Mouse (Mus musculus) erythroid progenitor cell, adult 5-6 weeks (primary cell): ENCODE data around the gene 2410015M20Rik. TPM values are rescaled to one million over a fixed set of nuclear protein-coding genes. Genes with fewer than 3 reads are reported as not detected.
"Not testable (repeated sequence)": the region's sequence is repeated elsewhere in the genome, so short reads cannot be mapped to it uniquely, and the experiment has no call there.

ENCODE experiments used
- ATAC-seq: replicated peaks from 2 replicates; pipeline ENCODE4 v1.8.0; 2016; ENCODE audit warnings: moderate number of reproducible peaks, mild to moderate bottlenecking, moderate TSS enrichment, inconsistent platforms; ENCODE audit not compliant: poor library complexity, low FRiP score, severe bottlenecking
- total RNA-seq, 2 experiments: library from RNA; stranded (forward) in 1 of 2; stranded (reverse) in 1 of 2; fragments of 150-400 nt in 1 of 2; fragments of 186-747, 209-891 nt in 1 of 2; gene quantifications; 2 replicates each; pipeline versions ENCODE4 v1.2.3 to v1.2.4; 2015 to 2017; ENCODE audit warnings: low replicate concordance in 2 of 2

2410015M20Rik gene
- total RNA-seq, 2 experiments from 2014 or later = 20.7 to 21.8 TPM

DNA sequence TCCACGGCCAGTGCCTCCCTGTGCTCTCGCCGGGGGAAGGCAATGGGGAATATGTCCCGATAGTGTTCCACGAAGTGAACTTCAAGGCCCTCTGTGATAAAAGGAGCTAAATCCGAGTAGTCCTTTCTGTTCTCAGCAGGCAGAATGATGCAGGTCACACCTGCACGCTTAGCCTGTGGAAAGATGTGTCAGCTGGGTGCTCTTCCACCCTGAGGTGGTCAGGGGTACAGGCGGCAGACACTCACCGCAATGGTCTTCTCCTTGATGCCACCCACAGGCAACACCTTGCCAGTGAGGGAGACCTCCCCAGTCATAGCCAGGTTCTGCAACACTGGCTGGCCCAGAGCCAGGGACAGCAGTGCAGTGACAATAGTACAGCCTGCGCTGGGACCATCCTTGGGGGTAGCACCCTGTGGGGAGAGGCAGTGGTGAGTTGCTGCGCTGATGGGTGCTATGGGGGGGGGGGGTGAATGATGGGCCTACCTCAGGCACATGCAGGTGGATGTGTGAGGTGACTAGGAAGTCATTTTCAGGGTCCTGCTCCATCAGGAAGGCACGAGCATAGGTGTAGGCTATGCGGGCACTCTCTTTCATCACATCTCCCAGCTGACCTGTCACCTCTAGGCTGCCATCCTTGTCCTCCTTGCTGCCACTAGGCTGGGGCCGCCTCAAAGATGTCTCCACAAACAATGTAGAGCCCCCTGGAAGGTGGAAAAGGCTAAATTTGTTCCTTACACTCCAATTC, 5.0 kb upstream of the 2410015M20Rik start:
- no peak for ATAC-seq

DNA sequence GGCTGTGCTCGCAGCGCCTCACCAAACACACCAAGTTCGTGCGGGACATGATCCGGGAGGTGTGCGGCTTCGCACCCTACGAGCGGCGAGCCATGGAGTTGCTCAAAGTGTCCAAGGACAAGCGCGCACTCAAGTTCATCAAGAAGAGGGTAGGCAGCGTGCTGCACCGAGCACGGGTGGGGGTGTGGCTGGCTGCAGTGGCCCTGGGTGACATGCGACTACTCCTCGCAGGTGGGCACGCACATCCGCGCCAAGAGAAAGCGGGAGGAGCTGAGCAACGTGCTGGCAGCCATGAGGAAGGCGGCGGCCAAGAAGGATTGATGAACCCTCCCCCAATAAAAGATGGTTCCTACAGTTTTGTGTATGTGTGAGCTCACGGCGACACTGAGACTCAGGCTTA, 4.3 kb upstream of the 2410015M20Rik start:
- not testable (repeated sequence) for ATAC-seq

DNA sequence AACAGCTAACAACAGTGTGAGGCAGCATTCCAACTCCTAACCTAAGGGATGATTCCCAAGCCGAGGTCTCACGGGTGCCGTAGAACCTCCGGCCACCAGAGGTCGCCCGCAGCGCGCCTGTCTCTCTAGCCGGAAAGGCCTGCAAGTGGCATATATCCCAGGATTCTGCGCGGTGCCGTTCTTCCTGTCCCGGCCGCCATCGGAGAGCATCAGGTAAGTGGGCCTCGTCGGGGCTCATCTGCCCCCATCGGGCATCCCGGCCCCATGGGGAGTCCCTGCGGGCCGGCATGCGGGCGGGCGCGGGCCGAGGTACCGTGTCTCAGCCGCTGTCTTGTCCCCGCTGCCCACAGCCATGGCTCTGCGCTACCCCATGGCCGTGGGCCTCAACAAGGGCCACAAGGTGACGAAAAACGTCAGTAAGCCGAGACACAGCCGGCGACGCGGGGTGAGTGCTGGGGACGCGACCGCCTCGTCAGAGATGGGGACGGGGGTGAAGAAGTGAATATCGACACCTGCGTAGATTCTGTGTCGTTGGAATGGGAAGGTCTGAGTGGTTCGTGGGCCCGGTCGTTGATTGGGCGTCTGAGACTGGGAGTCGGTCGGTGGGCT, 3.8 kb upstream of the 2410015M20Rik start, which contains the start of gene Rpl36:
TSS of gene Rpl36 (plus strand) at position 181 of the 609 bp plus-strand sequence.
- peak; percentile 69 for ATAC-seq

DNA sequence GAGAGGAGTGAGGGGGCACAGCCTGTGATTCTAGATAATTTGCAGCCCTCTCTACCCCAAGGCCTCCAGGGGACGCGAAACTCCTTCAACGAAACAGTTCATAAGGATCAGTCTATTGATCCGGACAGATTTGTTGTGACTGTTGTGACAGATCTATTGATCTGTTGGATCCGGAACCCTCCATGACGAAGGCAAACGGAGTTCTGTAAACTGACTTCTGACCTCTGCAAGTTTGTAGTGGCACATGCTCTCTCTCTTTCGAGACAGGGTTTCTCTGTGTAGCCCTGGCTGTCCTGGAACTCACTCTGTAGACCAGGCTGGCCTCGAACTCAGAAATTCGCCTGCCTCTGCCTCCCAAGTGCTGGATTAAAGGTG, 3.0 kb upstream of the 2410015M20Rik start:
- not testable (repeated sequence) for ATAC-seq

DNA sequence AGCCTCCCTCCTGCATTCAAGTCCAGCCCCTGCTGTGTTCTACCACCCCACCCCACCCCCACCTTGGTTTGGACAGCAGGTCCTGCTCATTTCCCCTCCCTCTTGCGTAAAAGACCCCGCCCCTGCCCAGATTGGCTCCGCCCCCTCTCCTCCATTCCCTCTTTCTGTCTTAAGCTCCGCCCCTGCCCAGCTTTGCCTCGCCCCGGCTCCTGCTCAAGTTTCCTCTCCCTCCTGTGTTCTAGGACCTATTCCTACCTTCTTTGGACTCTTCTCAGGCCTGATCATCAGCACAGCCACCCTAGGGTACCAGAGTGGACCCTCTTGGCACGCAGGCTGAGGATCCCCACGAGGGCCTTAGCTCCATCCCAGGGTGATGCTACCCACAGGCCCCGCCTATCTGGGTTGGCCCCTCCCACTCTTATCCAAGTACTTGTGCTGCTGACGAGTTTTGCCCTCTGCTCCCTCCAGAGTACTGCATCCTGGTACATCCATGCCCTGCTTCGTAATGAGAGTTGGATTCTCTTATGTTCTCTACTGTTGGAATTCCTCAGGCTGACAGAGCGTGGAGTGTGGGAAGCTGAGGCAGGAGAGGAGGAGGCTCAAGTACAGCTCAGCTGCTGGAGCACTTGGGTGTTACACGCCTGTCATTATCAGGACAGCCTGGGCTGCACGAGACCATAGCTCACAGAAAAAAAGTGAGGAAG, 2.4 kb upstream of the 2410015M20Rik start:
- ATAC-seq = no peak

DNA sequence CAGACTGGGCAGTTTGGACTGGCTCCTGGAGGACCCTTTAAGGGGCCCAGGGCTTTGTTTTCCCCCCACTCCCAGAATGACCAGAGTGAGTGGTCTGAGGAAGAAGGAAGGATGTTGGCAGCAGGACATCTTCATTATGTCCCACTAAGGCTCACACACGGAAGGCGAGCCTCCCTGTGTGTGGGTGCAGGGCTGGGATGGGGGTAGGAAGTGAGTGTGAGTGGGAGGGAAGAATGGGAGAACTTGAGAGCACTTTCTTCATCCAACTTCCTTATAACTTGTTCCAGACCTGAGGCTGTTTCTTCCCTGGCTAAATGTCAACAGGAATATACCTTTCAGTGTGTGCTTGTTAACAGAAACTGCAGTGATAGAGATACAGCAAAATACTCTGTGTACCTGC, 1.8 kb upstream of the 2410015M20Rik start:
- no peak for ATAC-seq

DNA sequence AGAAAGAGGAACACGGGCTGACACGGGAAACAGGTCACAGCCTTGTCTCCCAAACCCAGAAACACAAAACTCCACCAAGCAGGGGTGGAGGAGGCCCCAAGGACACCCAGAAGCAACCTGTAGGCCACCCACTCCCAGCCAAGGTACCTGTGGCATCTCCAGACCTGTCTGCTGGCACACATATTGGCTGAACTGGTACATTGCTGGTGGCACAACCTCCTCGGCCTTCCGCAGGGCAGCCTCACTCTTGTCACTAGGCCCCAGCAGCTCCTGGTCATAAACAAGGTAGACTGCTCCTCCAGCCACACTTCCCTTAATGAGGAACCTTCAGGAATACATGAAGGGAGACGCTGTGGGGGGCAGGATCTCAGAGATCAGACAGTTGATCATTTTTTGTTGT, 872 bp downstream of the 2410015M20Rik start:
- ATAC-seq = no peak

DNA sequence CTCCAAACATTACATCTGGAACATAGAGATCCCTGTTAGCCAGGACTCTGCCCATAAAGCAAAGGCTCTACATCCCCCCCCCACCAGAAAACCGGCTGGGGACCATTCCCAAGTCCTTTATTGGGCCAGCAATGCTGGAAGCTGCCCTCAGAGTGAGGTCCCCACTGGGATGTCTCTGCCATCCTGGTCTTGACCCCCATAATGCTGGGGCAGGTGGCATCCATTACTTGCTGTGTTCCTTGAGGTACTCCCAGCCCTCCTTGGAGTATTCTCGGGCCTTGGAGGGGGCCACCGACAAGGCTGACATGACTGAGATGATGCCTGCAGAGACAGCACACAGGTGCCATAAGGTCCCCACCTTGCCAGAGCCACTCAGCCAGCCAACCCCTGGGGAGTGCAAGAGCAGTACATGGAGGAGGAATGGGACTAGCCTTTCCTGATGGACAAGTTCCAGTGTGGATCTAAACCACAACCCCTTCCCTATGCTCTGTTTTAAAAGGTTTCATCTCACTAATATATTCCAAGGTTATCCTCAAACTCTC, 2.0 kb downstream of the 2410015M20Rik start:
- no peak for ATAC-seq

DNA sequence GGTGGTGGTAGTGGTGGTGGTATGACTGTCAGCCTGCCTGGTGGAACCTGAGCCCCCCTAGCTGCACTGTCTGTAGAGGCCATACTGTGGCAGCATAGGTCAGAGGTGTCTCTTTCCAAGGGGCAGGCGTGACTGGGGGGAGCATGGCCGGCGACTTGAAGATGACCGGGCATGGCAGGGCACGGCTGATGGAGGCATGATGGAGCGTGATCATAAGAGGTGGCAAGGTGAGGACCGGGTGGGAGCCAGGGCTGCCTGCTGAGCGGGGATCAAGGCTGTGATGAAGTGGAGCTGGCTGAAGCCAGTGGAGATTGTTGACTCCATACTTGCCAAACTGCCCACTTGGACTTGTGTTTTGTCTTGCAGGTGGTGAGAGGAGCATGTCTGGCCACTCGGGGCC, 4.1 kb downstream of the 2410015M20Rik start:
- no peak for ATAC-seq

DNA sequence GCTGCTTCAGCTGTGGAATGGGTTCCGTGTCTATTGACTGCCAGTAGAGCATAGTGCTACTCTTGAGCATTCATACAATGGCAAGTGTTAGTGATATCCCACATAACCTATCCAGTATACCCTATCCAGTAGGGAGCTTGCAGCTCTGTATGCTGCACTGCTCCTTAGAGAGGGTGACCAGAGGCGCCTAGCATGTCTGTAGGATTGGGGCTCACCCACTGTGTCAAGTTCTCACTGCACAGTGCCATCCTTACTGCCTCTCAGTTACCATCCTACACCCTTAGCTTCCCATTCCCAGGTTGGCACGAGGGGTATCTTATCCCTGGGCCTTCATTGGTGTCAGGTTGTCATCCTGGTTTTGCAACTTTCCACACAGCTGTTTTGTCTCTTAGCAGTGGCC, 5.1 kb downstream of the 2410015M20Rik start:
- ATAC-seq = no peak

DNA sequence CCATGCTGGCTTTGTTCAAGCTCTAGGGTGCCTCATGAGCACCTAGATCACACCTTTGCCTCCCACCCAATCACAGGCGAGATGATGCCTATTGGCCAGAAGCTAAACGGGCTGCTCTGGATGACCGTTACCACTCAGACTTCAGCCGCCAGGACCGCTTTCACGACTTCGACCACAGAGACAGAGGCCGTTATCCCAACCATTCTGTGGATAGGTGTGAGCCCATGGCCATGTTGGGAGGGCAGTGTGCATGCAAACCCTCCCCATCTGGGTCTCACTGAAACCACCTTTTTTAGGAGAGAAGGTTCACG, 5.5 kb downstream of the 2410015M20Rik start:
- ATAC-seq = no peak

DNA sequence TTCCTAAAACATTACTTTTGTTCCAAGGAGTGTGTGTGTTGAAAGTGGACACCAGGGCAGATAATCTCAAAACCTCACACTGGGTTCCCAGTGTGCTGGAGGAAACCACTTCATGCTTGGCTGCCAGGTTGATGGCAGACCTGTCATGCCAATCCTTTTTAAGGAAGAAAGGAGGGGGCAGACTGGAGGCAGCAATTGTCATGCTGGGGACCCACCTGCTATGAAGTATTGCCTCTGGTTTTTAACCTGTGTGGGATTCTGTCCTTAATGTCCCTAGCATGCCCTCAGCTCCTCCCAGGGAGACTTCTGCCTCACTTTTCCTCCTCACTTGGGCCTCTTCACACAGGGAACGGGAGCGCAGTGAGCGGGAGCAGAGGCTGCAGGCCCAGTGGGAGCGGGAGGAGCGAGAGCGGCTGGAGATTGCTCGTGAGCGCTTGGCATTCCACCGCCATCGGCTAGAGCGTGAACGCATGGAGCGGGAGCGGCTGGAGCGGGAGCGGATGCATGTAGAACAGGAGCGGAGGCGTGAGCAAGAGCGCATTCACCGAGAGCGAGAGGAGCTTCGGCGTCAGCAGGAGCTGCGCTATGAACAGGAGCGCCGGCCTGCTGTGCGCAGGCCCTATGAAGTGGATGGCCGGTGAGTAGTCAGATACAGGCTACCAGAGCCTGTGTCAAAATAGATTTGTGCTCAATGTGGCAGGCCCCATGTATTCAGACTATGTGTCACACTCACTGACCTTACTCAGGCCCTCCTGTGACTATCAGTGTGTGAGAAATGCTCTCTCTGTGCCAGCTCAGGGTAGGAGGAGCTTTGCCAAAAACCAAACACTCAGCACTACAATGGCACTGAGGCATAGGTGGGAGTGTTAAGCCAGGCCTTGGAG, 6.1 kb downstream of the 2410015M20Rik start:
- ATAC-seq = no peak

DNA sequence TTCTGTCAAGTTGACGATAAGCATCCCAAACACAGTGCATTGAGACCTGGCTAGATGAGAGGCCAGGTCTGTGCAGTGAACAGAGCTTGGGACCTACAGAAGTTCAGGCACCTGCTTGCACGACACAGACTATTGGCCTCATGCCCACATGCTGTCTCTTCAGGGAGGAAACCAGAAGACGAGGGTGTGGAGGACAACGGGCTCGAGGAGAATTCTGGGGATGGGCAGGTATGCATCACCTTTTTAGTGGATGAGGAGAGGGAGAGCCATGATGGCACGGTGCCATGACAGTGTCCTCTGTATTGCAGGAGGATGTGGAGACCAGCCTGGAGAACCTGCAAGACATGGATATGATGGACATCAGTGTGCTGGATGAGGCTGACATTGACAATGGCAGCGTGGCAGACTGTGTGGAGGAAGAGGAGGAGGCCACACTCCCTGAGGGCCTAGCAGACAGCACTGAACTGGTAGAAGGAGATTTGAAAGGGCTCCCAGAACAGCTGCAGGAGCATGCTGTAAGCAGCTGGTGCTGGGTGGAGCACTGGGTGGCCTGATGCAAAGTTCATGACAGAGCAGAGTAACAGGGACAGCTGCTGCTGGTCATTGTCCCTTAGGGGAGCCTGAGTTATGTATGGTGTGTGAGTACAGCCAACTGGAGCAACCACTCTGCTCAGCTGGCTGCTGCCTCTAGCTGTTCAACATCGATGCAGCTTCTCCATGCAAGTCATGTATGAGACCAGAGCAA, 15.9 kb downstream of the 2410015M20Rik start:
- no peak for ATAC-seq

DNA sequence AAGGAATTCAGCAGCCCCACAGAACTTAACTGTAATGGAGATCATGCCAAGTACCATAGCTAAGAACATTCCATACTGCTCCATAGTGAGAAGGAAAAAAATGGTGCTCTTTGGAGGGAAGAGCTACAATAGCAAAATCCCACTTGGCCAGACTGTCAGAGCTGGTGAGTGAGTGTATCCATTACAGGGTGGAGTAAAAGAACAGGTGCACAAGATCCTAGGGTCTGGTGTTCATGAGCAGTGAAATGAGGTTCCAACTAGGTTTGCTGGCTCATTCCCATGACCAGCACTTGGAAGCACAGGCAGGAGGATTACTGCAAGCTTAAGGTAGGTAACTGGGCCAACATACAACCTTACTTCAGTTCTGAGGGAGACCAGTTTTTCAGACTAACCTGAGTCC, 17.0 kb downstream of the 2410015M20Rik start:
- ATAC-seq = no peak

DNA sequence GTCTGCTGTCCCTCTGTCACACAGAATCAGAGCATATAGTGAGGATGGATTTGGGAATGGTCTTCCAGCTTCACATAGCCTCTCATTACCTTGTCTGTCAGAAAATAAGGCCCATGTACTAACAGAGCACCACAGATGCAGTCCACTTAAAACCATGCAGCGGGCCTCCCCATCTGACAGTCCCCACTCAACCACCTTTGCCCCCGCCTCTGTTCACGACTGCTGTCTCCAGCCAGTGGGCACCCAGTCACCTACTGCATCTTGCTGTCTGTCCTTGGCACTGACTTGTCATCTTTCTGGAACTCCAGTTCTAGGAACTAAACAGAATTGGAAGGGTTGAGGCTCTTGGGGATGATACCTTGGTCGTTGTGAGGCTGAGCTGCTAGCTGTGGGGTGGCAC, 20.6 kb downstream of the 2410015M20Rik start:
- no peak for ATAC-seq

DNA sequence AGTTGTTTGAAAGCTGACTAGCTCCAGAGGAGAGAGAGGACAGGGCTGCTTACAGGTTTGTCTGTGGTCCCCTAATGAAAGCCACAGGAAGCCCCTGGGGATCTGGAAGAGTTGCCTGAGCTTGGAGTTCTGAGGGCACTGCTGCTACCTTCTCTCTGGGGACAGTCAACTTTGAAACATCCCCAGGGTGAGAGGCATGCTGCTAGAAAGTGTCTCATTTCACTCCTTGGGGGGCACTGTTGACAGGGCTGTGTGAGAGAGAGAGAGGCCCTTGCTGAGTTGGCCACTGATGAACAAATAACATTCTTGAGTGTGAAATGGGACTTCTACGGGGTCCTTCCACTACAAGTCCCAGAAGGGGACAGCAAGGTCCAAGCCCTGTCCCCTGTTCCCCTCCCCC, 21.8 kb downstream of the 2410015M20Rik start:
- no peak for ATAC-seq

DNA sequence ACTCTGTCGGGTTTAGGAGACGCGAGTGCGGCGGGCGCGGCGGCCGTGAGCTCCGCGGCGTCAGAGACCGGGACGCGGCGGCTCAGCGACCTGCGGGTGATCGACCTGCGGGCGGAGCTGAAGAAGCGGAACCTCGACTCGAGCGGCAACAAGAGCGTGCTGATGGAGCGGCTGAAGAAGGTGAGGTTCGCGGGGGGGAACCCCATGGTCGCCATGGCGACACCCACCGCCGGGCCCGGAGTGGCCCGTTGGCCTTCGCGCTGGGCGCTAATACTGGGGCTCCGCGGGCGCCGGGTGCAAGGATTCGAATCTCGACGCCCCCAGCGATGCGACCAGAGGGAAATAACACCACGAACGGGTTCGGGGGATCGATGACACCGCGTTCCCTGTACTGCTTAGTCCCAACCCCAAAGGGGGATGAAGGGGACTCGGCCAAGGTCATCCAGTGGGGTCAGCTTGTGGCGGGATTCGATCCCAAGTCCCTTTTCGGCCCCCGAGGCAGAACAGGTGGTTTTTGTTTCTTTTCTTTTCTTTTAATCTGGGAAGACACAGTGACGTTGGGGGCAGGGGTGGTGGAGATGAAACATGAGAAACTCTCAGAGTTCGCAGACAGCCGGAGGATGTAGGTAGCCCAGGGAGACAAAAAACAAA, 24.3 kb downstream of the 2410015M20Rik start:
- no peak for ATAC-seq

DNA sequence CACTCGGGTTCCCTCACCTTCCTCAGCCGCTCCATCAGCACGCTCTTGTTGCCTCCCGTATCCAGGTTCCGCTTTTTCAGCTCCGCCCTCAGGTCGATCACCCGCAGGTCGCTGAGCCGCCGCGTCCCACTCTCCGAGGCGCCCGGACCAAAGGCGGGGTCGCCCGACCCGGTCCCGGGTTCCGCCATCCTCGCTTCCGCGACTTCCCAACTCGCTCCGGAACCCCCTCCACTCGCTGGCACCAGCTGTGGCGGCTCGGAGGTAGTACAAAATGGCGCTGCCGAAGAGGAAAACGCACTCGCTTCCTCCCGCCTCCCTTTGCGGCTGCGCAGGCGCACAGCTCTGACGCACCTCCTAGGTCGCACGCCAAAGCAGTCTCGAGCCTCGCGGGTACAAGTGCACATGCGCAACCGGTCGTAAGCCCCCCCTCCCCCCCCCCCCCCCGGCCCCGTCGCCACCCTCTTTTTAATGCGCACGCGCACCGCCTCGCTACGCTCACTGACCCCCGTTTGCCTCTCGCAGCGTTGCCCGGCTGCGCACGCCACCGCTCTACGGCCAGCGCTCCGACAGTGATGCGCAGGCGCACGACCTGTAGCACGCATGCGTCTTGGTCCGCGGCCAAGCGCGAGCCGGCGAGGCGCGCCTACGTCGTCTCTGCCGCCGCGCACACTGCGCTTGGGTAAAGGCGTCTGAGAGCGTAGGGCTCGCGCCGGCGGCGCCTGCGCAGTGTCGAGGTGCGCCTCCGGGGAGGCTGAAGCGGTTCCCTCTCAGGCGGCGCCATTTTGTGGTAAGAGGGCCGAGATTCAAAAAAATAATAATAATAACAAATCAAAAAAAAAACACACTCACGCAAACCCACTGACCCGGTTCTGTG, 25.1 kb downstream of the 2410015M20Rik start, which contains the start of the genes Safb2 and Safb:
TSS of gene Safb2 (minus strand) at position 329 of the 874 bp plus-strand sequence.
TSS of gene Safb (plus strand) at position 569 of the 874 bp plus-strand sequence.
- ATAC-seq = peak; percentile 87
